Comparison of ENCODE assay signal across 12 mouse cellular contexts in genomic region chr10:33558081-33558480, GRCm38 (mm10).
A peak's percentile ranks its signal among the peaks of the same experiment; 100 is the strongest.
DNase-seq lines count a peak whose midpoint lies in the region; ATAC-seq lines count a peak whose summit lies in the region.
"Had no signal": no experiment of that assay in that cellular context is flagged by ENCODE, and none has a peak within 500 bp of the region (broad histone marks: within the 10 kb centered on the region; RNA-seq: fewer than 3 reads in every experiment).

No protein-coding gene starts in this region.

- no peaks in the 10 kb centered on the region for H3K36me3 ChIP-seq in kidney, embryonic 14.5 days (ENCODE audit: control insufficient read depth, insufficient read depth, low read length)
- H3K36me3 ChIP-seq in forebrain, embryonic 14.5 days (ENCODE audit: control insufficient read depth, insufficient read depth, low read length), result no peaks in the 10 kb centered on the region
- H3K36me3 ChIP-seq: embryonic facial prominence, embryonic 15.5 days; heart, embryonic 15.5 days had no signal

- 20% methylated on average over 3 of the region's 3 CpGs for WGBS in kidney, embryonic 14.5 days
- 76% methylated on average over 3 of the region's 3 CpGs for WGBS in forebrain, embryonic 14.5 days

- H3K4me2 ChIP-seq in kidney, embryonic 14.5 days (replicated peaks; ENCODE audit: low read depth, low read length), result no peak overlapping the region
- H3K4me2 ChIP-seq in forebrain, embryonic 14.5 days (ENCODE audit: low read length), result no peak overlapping the region
- H3K4me2 ChIP-seq: embryonic facial prominence, embryonic 15.5 days; heart, embryonic 15.5 days had no signal

- DNase-seq in layer of hippocampus, adult 11-12 months (ENCODE audit: low spot score), result peak; percentile 18
- no peak for DNase-seq in layer of hippocampus, postnatal 36 days
- peak; percentile 17 to 21 for DNase-seq in urinary bladder, postnatal 36 days (ENCODE audit: low spot score in 2 of 2)
- no peak for DNase-seq in urinary bladder, postnatal 25 days (ENCODE audit: low spot score)
- DNase-seq in telencephalon, adult 2 months (ENCODE audit: low read depth, low spot score), result peak; percentile 43
- no peak for DNase-seq in forebrain, embryonic 14.5 days (ENCODE audit: low spot score)
- DNase-seq in heart, adult 11 months, result no peak
- DNase-seq: cerebellum, adult 11-12 months; lung, postnatal 14 days had no signal

- no peaks in the 10 kb centered on the region for H3K9me3 ChIP-seq in kidney, embryonic 14.5 days (ENCODE audit: control insufficient read depth, low read length)
- H3K9me3 ChIP-seq in forebrain, embryonic 14.5 days (replicated peaks; ENCODE audit: control insufficient read depth, low read length), result no peaks in the 10 kb centered on the region
- H3K9me3 ChIP-seq: embryonic facial prominence, embryonic 15.5 days; heart, embryonic 15.5 days had no signal

- H3K27ac ChIP-seq in kidney, embryonic 14.5 days (ENCODE audit: low read depth, low read length), result no peak overlapping the region
- no peak overlapping the region for H3K27ac ChIP-seq in forebrain, embryonic 14.5 days (ENCODE audit: low read depth, low read length)
- H3K27ac ChIP-seq: embryonic facial prominence, embryonic 15.5 days; heart, embryonic 15.5 days had no signal

- H3K4me1 ChIP-seq in kidney, embryonic 14.5 days (ENCODE audit: control insufficient read depth, insufficient read depth, low read length), result no peaks in the 10 kb centered on the region
- H3K4me1 ChIP-seq in forebrain, embryonic 14.5 days (ENCODE audit: control insufficient read depth, insufficient read depth, low read length), result no peaks in the 10 kb centered on the region
- H3K4me1 ChIP-seq: embryonic facial prominence, embryonic 15.5 days; heart, embryonic 15.5 days had no signal

- no peak overlapping the region for H3K9ac ChIP-seq in kidney, embryonic 14.5 days (ENCODE audit: low read depth, low read length)
- no peak overlapping the region for H3K9ac ChIP-seq in forebrain, embryonic 14.5 days (ENCODE audit: low read length)
- H3K9ac ChIP-seq: embryonic facial prominence, embryonic 15.5 days; heart, embryonic 15.5 days had no signal

- no peaks in the 10 kb centered on the region for H3K27me3 ChIP-seq in kidney, embryonic 14.5 days (ENCODE audit: control insufficient read depth, insufficient read depth, low read length)
- no peaks in the 10 kb centered on the region for H3K27me3 ChIP-seq in forebrain, embryonic 14.5 days (replicated peaks; ENCODE audit: control insufficient read depth, insufficient read depth, low read length)
- H3K27me3 ChIP-seq: embryonic facial prominence, embryonic 15.5 days; heart, embryonic 15.5 days had no signal

- peak; percentile 71; the same call in 1 of the 2 replicates for ATAC-seq in kidney, embryonic 14.5 days (ENCODE audit: low FRiP score, low TSS enrichment)
- no peak for ATAC-seq in forebrain, embryonic 14.5 days

- no peak overlapping the region for H3K4me3 ChIP-seq in kidney, embryonic 14.5 days (ENCODE audit: low read length)
- H3K4me3 ChIP-seq in forebrain, embryonic 14.5 days (ENCODE audit: low read depth, low read length), result no peak overlapping the region
- H3K4me3 ChIP-seq: embryonic facial prominence, embryonic 15.5 days; heart, embryonic 15.5 days had no signal

Comparison
In these comparisons a context has a peak if more than half of its experiments do, and no peak if none do; other contexts are left out.
1. DNase-seq: peak in layer of hippocampus, adult 11-12 months (single experiment), urinary bladder, postnatal 36 days (2 of 2) and telencephalon, adult 2 months (single experiment); none in layer of hippocampus, postnatal 36 days (0 of 2), urinary bladder, postnatal 25 days (single experiment), forebrain, embryonic 14.5 days (single experiment) and heart, adult 11 months (single experiment).